Comparison of ENCODE assay signal across 22 mouse cellular contexts in the genomic region with DNA sequence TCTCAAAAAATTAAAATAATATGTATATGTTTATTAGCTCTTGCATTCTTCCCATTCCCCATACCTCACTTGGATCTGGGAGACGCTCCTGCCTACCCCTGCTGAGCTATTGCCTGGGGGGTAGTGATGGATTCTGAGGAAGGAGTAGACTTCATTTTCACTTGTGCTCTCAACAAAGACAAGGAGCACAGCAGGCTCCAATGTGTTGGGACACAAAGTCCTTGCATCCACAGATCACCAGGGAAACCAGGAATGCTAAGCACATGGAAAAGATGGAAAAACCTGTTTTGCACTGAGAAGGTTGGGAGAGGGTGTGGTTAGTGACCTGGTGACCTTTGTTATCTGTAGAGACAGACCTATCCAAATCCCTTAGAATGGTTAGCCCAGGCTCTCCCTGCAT. TPM values are rescaled to one million over a fixed set of nuclear protein-coding genes. Genes with fewer than 3 reads are reported as not detected.
DNase-seq lines count a peak whose midpoint lies in the region.
"Had no signal": no experiment of that assay in that cellular context is flagged by ENCODE, and none has a peak within 500 bp of the region (broad histone marks: within the 10 kb centered on the region; RNA-seq: fewer than 3 reads in every experiment).

No protein-coding gene starts in this region.

- no peaks in the 10 kb centered on the region for H3K27me3 ChIP-seq in hindbrain, embryonic 10.5 days (ENCODE audit: insufficient read depth, poor library complexity, severe bottlenecking)
- H3K27me3 ChIP-seq: CH12.LX, Patski had no signal

- no peaks in the 10 kb centered on the region for H3K36me3 ChIP-seq in hindbrain, embryonic 10.5 days
- H3K36me3 ChIP-seq: G1E had no signal

- no peaks in the 10 kb centered on the region for H3K4me1 ChIP-seq in hindbrain, embryonic 10.5 days (replicated peaks)

- DNase-seq in heart, adult 11 months: peak; percentile 41
- no peak for DNase-seq in heart, adult 8-10 months (ENCODE audit: low spot score)
- DNase-seq in R1 (ENCODE audit: low read depth, low spot score) (peak; percentile 91), ZHBTc4 (ENCODE audit: low read depth, low spot score) (peak; percentile 29)
- no peak for DNase-seq in urinary bladder, postnatal 36 days (ENCODE audit: low spot score in 2 of 2)
- no peak for DNase-seq in hindbrain, embryonic 10.5 days (ENCODE audit: low spot score)
- DNase-seq: adrenal gland, adult 2 months; adrenal gland, adult 8-10 months; adrenal gland, postnatal 10 days; adrenal gland, postnatal 14 days; adrenal gland, postnatal 25 days; adrenal gland, postnatal 36 days; B cell, adult 2 months; cerebellum, adult 11 months; cerebellum, adult 11-12 months; cerebellum, adult 18-20 months; cerebellum, adult 2 months; cerebellum, adult 8-10 months had no signal

- no peak overlapping the region for H3K27ac ChIP-seq in hindbrain, embryonic 10.5 days

- H3K4me3 ChIP-seq in hindbrain, embryonic 10.5 days: no peak overlapping the region

- H3K9me3 ChIP-seq in hindbrain, embryonic 10.5 days: peaks cover 6% of the 10 kb centered on the region; the same call in 1 of the 2 replicates

- WGBS in hindbrain, embryonic 10.5 days: 65% methylated on average over 1 of the region's 1 CpGs

RNA-seq across cellular contexts. Expression of a gene that starts 38.1 kb away (rescaled TPM):
- under 1 TPM; 0.16 to 0.94 (median 0.27) TPM for total RNA-seq in heart, adult 8-10 months (2022)
- polyA plus RNA-seq in hindbrain, embryonic 10.5 days (2016; fragmentation: Nextera tagmentation; extraction: Ambion mirVana): 3.4 and 5.2 TPM in 2 replicates
- total RNA-seq: CH12.LX, G1E, MEL had no signal
- polyA plus RNA-seq: G1E had no signal

Comparison
In these comparisons a context has a peak if more than half of its experiments do, and no peak if none do; other contexts are left out.
1. DNase-seq: peak in heart, adult 11 months (single experiment), R1 (single experiment) and ZHBTc4 (single experiment); none in heart, adult 8-10 months (single experiment), urinary bladder, postnatal 36 days (0 of 2) and hindbrain, embryonic 10.5 days (single experiment).